Mouse (Mus musculus) kidney, postnatal 0 days (tissue): ENCODE measurements around the gene Axin1. TPM values are rescaled to one million over a fixed set of nuclear protein-coding genes. Genes with fewer than 3 reads are reported as not detected.

Experiments used
- ATAC-seq: fragments of 200-750 bp; cut with Nextera tagmentation; replicated peaks from 2 replicates; pipeline ENCODE4 v1.8.0; 2017; ENCODE audit warnings: low read depth, moderate number of reproducible peaks, moderate TSS enrichment, moderate library complexity; ENCODE audit not compliant: low FRiP score
- DNase-seq: peaks from one replicate; pipeline ENCODE4 v3.0.0-alpha.2; 2016; ENCODE audit warnings: low spot score
- H3K27ac ChIP-seq: fragments of 300-500 bp; sonication (generic); 2 replicates; pipeline ENCODE4 v1.5.1; 2014; ENCODE audit warnings: mild to moderate bottlenecking
- H3K27me3 ChIP-seq: fragments of 300-500 bp; sonication (generic); 2 replicates; pipeline ENCODE4 v1.6.1; 2014; ENCODE audit warnings: low read length, mixed read lengths; ENCODE audit not compliant: insufficient read depth
- H3K36me3 ChIP-seq: fragments of 300-500 bp; sonication (generic); 2 replicates; pipeline ENCODE4 v1.6.1; 2014; ENCODE audit warnings: low read length, mixed read lengths; ENCODE audit not compliant: insufficient read depth
- H3K4me1 ChIP-seq: fragments of 300-500 bp; sonication (generic); replicated peaks from 2 replicates; pipeline ENCODE4 v1.6.1; 2014; ENCODE audit warnings: antibody characterized with exemption, low read length, mixed read lengths; ENCODE audit not compliant: insufficient read depth
- H3K4me2 ChIP-seq: fragments of 300-500 bp; sonication (generic); 2 replicates; pipeline ENCODE4 v1.6.1; 2014; ENCODE audit warnings: mild to moderate bottlenecking, low read length, moderate library complexity, mixed read lengths
- H3K4me3 ChIP-seq: fragments of 300-500 bp; sonication (generic); replicated peaks from 2 replicates; pipeline ENCODE4 v1.5.1; 2014; ENCODE audit warnings: low read depth, low read length
- H3K9ac ChIP-seq: fragments of 300-500 bp; sonication (generic); 2 replicates; pipeline ENCODE4 v1.6.1; 2014; ENCODE audit warnings: low read depth, low read length
- H3K9me3 ChIP-seq: fragments of 300-500 bp; sonication (generic); replicated peaks from 2 replicates; pipeline ENCODE4 v1.6.1; 2016; ENCODE audit warnings: low read length, inconsistent platforms, mixed read lengths
- CTCF ChIP-seq: IDR thresholded peaks from 2 replicates; pipeline ENCODE4 v1.5.1; 2016; ENCODE audit warnings: antibody characterized with exemption, low read depth, mild to moderate bottlenecking, moderate library complexity
- whole genome bisulfite sequencing: fragments of 180-500 bp; shearing (Covaris S2); extraction: QIAGEN DNeasy Blood & Tissue Kit; methylation state at CpG from one replicate; pipeline ENCODE4 v1.1.7; 2014; 5-methylcytosine and 5-hydroxymethylcytosine counted together
- polyA plus RNA-seq: library from polyadenylated mRNA; unstranded; fragments of >200 nt; fragmentation: Nextera tagmentation; extraction: Ambion mirVana; gene quantifications from 2 replicates; pipeline ENCODE4 v1.2.1, GENCODE M21; 2015

The Axin1 gene
- polyA plus RNA-seq, 1 experiment from 2014 or later = 19.4 TPM

DNA sequence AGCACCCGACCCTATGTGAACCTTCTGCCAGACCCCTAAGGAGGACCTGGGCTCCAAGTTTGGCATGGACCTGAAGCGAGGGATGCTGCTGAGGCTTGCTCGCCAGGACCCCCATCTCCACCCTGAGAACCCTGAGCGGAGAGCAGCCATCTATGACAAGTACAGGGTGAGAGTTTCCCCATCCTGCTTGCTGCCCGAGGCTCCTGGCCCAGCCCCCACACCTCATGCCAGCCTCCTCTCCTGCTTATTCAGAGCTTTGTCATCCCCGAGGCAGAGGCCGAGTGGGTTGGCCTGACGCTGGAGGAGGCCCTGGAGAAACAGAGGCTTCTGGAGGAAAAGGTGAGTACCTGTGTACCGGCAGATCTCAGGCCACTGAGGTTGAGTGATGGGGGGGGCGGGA lies 13.3 kb upstream of the Axin1 start:
- Histone ChIP-seq H3K9ac (no peak overlapping the region), H3K9me3 (no peaks in the 10 kb centered on the region), H3K4me1 (peaks cover 8% of the 10 kb centered on the region; the same call in 1 of the 2 replicates), H3K27ac (no peak overlapping the region), H3K36me3 (peaks cover 17% of the 10 kb centered on the region), H3K27me3 (no peaks in the 10 kb centered on the region), H3K4me2 (no peak overlapping the region), H3K4me3 (no peak overlapping the region)
- TF ChIP-seq CTCF = no peak
- WGBS = 92% methylated on average over 10 of the region's 10 CpGs
- ATAC-seq (no peak), DNase-seq (no peak)

DNA sequence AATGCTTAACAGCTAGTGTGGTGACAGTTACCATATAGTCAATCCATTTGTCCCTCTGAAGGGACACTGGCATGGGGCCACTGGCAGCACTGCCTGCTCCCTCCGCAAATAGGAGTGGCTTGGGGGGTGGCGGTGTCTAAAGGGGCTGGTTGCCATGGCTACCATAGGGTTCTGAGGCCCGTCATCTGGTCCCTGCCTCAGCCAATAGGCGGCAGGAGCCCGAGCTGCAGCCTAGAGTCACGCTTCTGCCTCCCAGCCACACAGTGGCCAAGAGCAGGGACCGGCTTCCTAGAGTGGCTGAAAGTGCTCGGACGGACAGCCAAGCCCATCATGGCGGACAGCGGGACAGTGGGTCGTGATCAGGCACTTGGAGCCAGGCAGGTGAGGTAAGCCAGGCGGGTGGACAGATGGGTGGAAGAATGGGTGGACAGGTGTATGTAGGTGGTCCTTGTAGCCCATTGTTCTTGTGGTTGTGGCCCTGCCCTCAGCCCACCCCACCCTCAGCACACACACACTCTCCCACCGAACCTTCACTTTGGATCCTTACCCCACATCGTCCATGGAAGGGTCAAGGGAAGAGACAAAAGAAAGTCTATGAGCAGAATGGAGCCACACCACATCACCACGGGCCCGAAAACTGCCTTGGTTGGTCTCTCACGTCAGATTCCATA lies 7.3 kb upstream of the Axin1 start:
- Histone ChIP-seq H3K4me1 (no peaks in the 10 kb centered on the region), H3K27ac (no peak overlapping the region), H3K9ac (no peak overlapping the region), H3K36me3 (peaks cover 28% of the 10 kb centered on the region), H3K27me3 (no peaks in the 10 kb centered on the region), H3K9me3 (no peaks in the 10 kb centered on the region), H3K4me2 (no peak overlapping the region), H3K4me3 (no peak overlapping the region)
- ATAC-seq (no peak), DNase-seq (no peak)
- 88% methylated on average over 18 of the region's 18 CpGs for WGBS
- TF ChIP-seq CTCF = no peak

DNA sequence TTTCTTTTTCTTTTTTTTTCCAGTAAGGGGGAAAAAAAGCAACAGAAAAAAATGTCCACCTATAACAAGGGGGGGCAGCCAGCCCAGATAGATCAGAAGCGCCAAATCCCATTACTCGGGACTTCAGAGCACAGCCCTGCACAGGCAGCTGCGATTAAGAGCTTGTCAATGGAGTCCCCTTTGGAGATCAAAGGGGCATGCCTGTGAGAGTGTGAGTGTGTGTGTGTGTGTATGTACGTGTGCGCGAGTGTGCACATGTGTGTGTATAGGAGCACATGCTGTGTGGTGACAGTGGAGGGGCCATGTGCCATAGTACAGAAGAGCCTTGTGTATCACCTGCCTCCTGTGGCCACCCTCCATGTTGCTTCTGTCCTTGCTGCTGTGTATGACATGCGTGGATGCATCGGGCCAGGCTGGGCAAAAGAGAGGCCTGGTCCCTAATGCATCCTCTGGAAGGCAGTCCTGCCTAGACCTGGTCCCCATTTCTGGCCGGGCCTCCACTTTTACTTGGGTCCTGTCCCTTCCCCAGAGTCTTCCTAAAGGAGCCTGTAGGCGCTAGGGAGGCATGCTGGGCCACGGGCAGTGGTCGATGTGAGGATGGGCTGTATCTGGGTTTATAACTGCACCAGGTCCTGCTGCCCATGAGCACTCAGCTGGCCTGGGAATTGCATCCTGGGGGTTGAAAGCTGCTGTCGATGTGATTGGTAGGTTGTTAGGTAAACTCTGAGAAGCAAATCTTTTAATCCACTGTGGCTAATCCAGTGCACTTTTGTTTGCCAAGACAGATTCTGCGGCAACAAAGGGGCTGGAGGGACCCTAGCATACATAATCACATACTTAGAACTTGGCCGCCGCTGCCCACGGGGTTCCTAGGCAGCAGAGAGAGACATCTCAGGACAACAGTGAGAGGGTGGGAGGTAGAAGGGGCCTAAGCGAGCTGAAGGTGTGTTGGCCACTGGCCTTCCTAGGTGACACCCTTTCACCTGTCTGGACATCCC lies 6.3 kb upstream of the Axin1 start:
- H3K36me3 ChIP-seq = peaks cover 23% of the 10 kb centered on the region
- H3K9ac ChIP-seq = no peak overlapping the region
- H3K4me1 ChIP-seq = no peaks in the 10 kb centered on the region
- no peak for TF ChIP-seq CTCF
- no peaks in the 10 kb centered on the region for H3K9me3 ChIP-seq
- H3K27ac ChIP-seq = no peak overlapping the region
- no peak for DNase-seq
- no peak overlapping the region for H3K4me2 ChIP-seq
- no peak for ATAC-seq
- no peaks in the 10 kb centered on the region for H3K27me3 ChIP-seq
- H3K4me3 ChIP-seq = no peak overlapping the region
- 94% methylated on average over 18 of the region's 18 CpGs for WGBS

DNA sequence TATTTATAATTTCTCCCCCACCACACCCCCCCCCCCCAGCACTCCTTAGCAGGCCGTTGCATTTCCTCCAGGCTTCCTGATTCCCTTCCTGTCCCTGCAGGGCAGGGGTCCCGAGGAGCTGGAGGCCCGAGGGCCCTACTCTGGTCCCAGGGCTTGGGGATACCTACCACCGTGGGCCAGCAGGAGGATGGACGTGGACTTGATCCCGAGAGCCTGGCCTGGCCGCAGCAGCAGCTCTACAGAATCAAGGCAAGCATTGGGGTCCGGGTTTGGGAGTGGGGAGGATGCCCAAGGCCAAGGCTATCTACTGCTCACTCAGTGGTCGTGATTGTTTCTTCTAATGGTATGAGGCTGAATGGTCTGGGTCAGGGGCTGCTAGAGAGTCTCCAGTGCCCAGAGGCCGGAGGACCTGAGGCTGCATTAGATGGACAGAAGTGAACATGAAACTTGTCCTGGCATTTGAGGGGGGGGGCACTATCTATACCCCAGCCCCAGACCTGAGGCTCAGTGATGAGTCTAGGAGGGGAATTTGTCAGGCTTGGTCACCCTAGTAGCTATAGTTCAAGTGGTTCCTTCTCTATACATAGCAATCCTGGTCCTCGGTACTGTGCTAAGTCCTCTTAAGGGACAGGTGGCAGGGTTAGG lies 1.3 kb upstream of the Axin1 start:
- Histone ChIP-seq H3K36me3 (no peaks in the 10 kb centered on the region), H3K4me1 (peaks cover 10% of the 10 kb centered on the region; the same call in 1 of the 2 replicates), H3K9me3 (no peaks in the 10 kb centered on the region), H3K4me3 (no peak overlapping the region), H3K27ac (no peak overlapping the region), H3K9ac (no peak overlapping the region), H3K27me3 (no peaks in the 10 kb centered on the region), H3K4me2 (no peak overlapping the region)
- 79% methylated on average over 11 of the region's 11 CpGs for WGBS
- no peak for ATAC-seq
- no peak for TF ChIP-seq CTCF
- no peak for DNase-seq

DNA sequence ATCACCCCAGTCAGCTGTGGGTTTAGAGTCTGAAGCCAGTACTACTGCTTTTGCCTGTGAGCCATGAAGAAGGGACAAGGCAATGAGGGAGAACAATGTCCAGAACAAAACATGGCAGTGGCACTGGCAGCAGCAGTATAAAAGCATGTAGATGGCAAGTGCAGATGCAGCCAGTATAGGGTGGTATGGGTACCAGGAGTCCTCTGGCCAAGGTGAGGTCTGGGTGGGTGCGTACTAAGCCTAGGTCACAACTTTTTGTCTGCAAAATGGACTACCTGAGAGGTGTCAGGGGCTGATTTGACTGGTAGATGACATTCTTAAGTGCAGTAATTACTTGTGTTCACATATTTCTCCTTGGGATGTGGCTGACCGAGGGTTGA lies 747 bp upstream of the Axin1 start:
- Histone ChIP-seq H3K27ac (peak overlapping the region; percentile 37; the same call in 1 of the 2 replicates), H3K4me3 (0 out of 2 replicates have a peak overlapping the region, but pooled peaks have one; percentile 92), H3K4me1 (peaks cover 10% of the 10 kb centered on the region; the same call in 1 of the 2 replicates), H3K4me2 (peak overlapping the region; percentile 83), H3K27me3 (no peaks in the 10 kb centered on the region), H3K9ac (peak overlapping the region; percentile 44; the same call in 1 of the 2 replicates), H3K9me3 (no peaks in the 10 kb centered on the region), H3K36me3 (0 out of 2 replicates have a peak, but pooled peaks cover under 1% of the 10 kb centered on the region)
- DNase-seq (no peak), ATAC-seq (no peak)
- WGBS = 74% methylated on average over 2 of the region's 2 CpGs
- no peak for TF ChIP-seq CTCF

DNA sequence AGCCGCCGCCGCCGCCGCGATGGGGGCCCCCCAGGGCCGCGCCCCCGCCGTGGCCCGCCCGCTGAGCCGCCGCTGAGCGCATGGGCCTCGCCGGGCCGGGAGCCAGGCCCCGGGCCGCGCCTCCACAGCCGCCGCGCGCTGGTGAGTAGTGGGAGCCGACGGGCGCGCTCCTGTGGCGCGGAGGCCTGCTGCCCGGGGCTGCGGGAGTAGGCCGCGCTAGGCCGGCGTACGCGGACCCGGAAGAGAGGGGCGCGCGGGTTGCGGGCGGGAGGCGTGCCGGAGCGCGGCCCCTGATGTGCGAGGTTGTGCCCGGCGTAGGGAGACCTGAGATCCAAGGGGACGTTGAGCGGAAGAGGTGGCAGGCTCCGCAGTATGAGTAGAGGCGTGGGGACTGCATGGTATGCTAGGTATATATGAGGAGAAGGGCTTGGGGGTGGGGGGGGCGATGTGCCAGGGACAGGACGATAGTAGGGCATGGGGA lies 453 bp downstream of the Axin1 start:
- H3K4me1 ChIP-seq = peaks cover 10% of the 10 kb centered on the region; the same call in 1 of the 2 replicates
- peak overlapping the region; percentile 92 for H3K4me3 ChIP-seq
- no peaks in the 10 kb centered on the region for H3K27me3 ChIP-seq
- peak; percentile 45 for DNase-seq
- no peak for TF ChIP-seq CTCF
- peak; percentile 77 for ATAC-seq
- H3K36me3 ChIP-seq = 0 out of 2 replicates have a peak, but pooled peaks cover 6% of the 10 kb centered on the region
- H3K27ac ChIP-seq = peak overlapping the region; percentile 97
- peak overlapping the region; percentile 99 for H3K9ac ChIP-seq
- 1% methylated on average over 53 of the region's 58 CpGs for WGBS
- H3K4me2 ChIP-seq = peak overlapping the region; percentile 83
- H3K9me3 ChIP-seq = no peaks in the 10 kb centered on the region
